Mouse (Mus musculus): Measurements from ENCODE around the gene Cacna1s.

GRCm38 (mm10) chr1:136104741-136105140 lies 52.2 kb downstream of the Cacna1s start:
- TF ChIP-seq CTCF (IDR thresholded peaks at IDR 0.05; ENCODE audit: control insufficient read depth, insufficient read depth, insufficient read length), result no peak
- no peak for TF ChIP-seq CEBPB (IDR thresholded peaks at IDR 0.05; ENCODE audit: low read depth)
